Mouse (Mus musculus) thymus, adult 2 months (tissue): ENCODE measurements around the gene Bsdc1.

Experiments used
- CTCF ChIP-seq: fragments of 200-500 bp; IDR thresholded peaks from 2 replicates; pipeline ENCODE4 v1.5.1; 2012; ENCODE audit warnings: mild to moderate bottlenecking, control low read depth, low read length, moderate library complexity, borderline replicate concordance; ENCODE audit not compliant: control insufficient read depth, poor library complexity, insufficient read depth; ENCODE audit errors: extremely low read depth
- POLR2A ChIP-seq: fragments of 200-500 bp; IDR thresholded peaks from 2 replicates; pipeline ENCODE4 v1.6.1; 2012; ENCODE audit warnings: mild to moderate bottlenecking, low read length, control low read depth, moderate library complexity; ENCODE audit not compliant: control insufficient read depth, poor library complexity, insufficient read depth; ENCODE audit errors: extremely low read depth

GRCm38 (mm10) chr4:129451471-129452169, 9.8 kb upstream of the Bsdc1 start:
- TF ChIP-seq CTCF (no peak), POLR2A (no peak)
